Mouse (Mus musculus) hindbrain, postnatal 0 days (tissue): Measurements from ENCODE around the gene Mmp14. TPM values are rescaled to one million over a fixed set of nuclear protein-coding genes. Genes with fewer than 3 reads are reported as not detected.
A peak's percentile ranks its signal among the peaks of the same experiment; 100 is the strongest.

Experiments used
- ATAC-seq: fragments of 200-750 bp; cut with Nextera tagmentation; 2 replicates; pipeline ENCODE4 v1.8.0; 2017; ENCODE audit warnings: mild to moderate bottlenecking, moderate TSS enrichment, moderate library complexity
- DNase-seq: peaks from one replicate; pipeline ENCODE4 v3.0.0-alpha.2; 2015; ENCODE audit warnings: low spot score
- H3K27ac ChIP-seq: fragments of 300-500 bp; sonication (generic); 2 replicates; pipeline ENCODE4 v1.5.1; 2014; ENCODE audit warnings: mild to moderate bottlenecking
- H3K27me3 ChIP-seq: fragments of 300-500 bp; sonication (generic); 2 replicates; pipeline ENCODE4 v1.6.1; 2014; ENCODE audit warnings: low read length, mixed read lengths; ENCODE audit not compliant: insufficient read depth
- H3K36me3 ChIP-seq: fragments of 300-500 bp; sonication (generic); 2 replicates; pipeline ENCODE4 v1.6.1; 2014; ENCODE audit warnings: low read length, mixed read lengths; ENCODE audit not compliant: insufficient read depth
- H3K4me1 ChIP-seq: fragments of 300-500 bp; sonication (generic); 2 replicates; pipeline ENCODE4 v1.6.1; 2014; ENCODE audit warnings: antibody characterized with exemption, low read length, mixed read lengths; ENCODE audit not compliant: insufficient read depth
- H3K4me2 ChIP-seq: fragments of 300-500 bp; sonication (generic); 2 replicates; pipeline ENCODE4 v1.6.1; 2014; ENCODE audit warnings: low read depth, mild to moderate bottlenecking, low read length, moderate library complexity, mixed read lengths
- H3K4me3 ChIP-seq: fragments of 300-500 bp; sonication (generic); 2 replicates; pipeline ENCODE4 v1.5.1; 2014; ENCODE audit warnings: low read length
- H3K9ac ChIP-seq: fragments of 300-500 bp; sonication (generic); replicated peaks from 2 replicates; pipeline ENCODE4 v1.6.1; 2014; ENCODE audit warnings: mild to moderate bottlenecking, low read length, moderate library complexity, mixed read lengths
- H3K9me3 ChIP-seq: fragments of 300-500 bp; sonication (generic); 2 replicates; pipeline ENCODE4 v1.6.1; 2016; ENCODE audit warnings: low read length, mixed read lengths
- CTCF ChIP-seq: IDR thresholded peaks from 2 replicates; pipeline ENCODE4 v1.5.1; 2016; ENCODE audit warnings: antibody characterized with exemption, control low read depth, low read depth
- WGBS: fragments of 180-500 bp; shearing (Covaris S2); extraction: QIAGEN DNeasy Blood & Tissue Kit; methylation state at CpG from one replicate; pipeline ENCODE4 v1.1.7; 2014; 5-methylcytosine and 5-hydroxymethylcytosine counted together
- polyA plus RNA-seq: library from polyadenylated mRNA; unstranded; fragments of >200 nt; fragmentation: Nextera tagmentation; extraction: Ambion mirVana; gene quantifications from 2 replicates; pipeline ENCODE4 v1.2.1, GENCODE M21; 2015
- total RNA-seq: library from RNA; depleted of rRNA; stranded (reverse); fragments of >200 nt; gene quantifications from 2 replicates; pipeline ENCODE4 v1.2.3, GENCODE M21; 2014

Mmp14 gene
- total and polyA plus RNA-seq, 2 experiments from 2014 or later, result 47.2 to 53.3 TPM

DNA sequence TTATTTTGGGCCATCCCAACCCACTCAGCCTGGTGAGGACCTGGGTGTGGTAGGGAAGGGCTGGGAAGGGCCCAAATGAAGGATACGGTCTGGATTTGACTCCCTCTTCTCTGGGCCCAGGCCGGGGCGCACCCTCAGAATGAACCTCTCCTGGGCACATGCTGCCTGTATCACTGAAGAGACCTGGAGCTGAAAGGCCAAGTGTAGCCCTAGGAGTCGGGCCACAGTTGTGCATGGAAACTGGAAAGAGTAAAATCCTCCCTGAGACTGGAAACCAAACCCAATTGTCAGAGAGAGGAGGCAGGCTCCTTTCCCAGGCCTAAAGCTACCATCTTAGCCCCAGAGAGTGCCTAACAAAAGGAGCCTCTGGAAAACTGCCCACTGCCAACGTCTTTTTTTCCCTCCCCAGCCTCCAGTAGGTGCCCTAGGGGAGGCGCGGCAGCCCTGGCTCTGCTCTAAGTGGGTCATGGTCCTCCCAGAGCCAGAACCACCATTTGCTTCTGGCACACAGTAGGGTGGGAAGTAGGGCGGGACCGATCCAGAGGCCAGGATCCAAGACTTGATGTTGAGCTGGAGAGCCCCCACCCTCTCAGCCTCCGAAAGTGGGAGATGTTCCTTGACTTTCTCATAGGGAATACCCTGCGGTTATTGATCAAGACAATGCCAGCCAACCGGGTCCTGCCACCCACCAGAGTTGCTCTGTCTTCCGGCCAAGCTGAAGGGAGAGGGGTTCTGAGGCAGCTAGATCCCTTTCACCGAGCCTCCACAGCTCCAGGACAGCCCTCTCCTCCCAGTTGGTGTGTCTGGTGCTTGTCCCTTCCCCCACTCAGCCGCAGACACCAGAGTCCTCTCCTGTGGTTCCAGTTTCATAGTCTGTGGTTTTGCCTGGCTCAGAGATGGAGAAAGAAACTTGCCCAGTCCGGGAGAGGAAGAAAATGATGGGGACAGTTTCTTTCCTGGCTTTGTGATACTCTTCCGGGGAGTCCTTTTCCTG is 1.7 kb downstream of the Mmp14 start:
- Histone ChIP-seq H3K36me3 (peaks cover 7% of the 10 kb centered on the region; the same call in 1 of the 2 replicates), H3K9ac (peak overlapping the region; percentile 79), H3K9me3 (no peaks in the 10 kb centered on the region), H3K27ac (peak overlapping the region; percentile 92), H3K4me2 (peak overlapping the region; percentile 72), H3K4me3 (peak overlapping the region; percentile 60), H3K27me3 (no peaks in the 10 kb centered on the region), H3K4me1 (0 out of 2 replicates have a peak, but pooled peaks cover 6% of the 10 kb centered on the region)
- peak; percentile 71 for DNase-seq
- WGBS, result 31% methylated on average over 17 of the region's 17 CpGs
- no peak for TF ChIP-seq CTCF
- peak; percentile 75 for ATAC-seq

DNA sequence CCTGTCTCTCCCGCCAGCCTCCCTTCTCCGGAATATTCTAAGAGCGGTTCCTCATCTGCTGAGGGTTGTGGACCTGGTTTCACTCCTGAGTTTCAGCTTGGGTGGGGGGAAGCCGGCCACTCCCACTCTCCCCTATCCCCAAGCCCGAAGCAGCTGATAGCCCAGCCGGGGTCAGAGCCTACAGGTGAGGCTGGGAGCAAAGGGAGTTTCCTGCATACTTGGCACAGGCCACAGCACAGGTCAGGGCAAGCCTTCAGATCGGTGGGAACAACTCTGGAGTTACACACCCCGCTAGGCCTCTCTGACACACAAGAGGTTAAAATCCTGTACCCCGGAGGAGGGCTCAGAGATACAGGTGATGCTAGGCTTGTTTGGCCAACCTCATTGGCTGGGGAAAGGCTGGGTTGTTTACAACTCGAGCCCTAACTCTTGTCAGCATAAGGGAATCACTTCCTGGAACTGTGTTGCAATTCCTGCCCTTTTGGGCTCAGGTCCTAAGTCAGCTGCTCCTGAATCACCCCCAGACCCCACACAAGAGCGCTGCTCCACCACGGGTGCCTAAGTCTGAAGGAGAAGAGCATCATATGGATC is 2.6 kb downstream of the Mmp14 start:
- Histone ChIP-seq H3K4me2 (peak overlapping the region; percentile 72), H3K27me3 (no peaks in the 10 kb centered on the region), H3K4me3 (peak overlapping the region; percentile 60), H3K9ac (peak overlapping the region; percentile 79; the same call in 1 of the 2 replicates), H3K9me3 (no peaks in the 10 kb centered on the region), H3K27ac (peak overlapping the region; percentile 92; the same call in 1 of the 2 replicates), H3K4me1 (0 out of 2 replicates have a peak, but pooled peaks cover 6% of the 10 kb centered on the region), H3K36me3 (peaks cover 7% of the 10 kb centered on the region; the same call in 1 of the 2 replicates)
- DNase-seq (no peak), ATAC-seq (no peak)
- WGBS, result 67% methylated on average over 12 of the region's 12 CpGs
- no peak for TF ChIP-seq CTCF

GRCm38 (mm10) chr14:54435194-54435918 is 3.9 kb downstream of the Mmp14 start:
- Histone ChIP-seq H3K4me1 (0 out of 2 replicates have a peak, but pooled peaks cover 6% of the 10 kb centered on the region), H3K36me3 (no peaks in the 10 kb centered on the region; the same call in 1 of the 2 replicates), H3K4me3 (no peak overlapping the region), H3K27ac (no peak overlapping the region), H3K27me3 (no peaks in the 10 kb centered on the region), H3K4me2 (no peak overlapping the region), H3K9ac (no peak overlapping the region), H3K9me3 (no peaks in the 10 kb centered on the region)
- no peak for TF ChIP-seq CTCF
- DNase-seq, result no peak
- 85% methylated on average over 11 of the region's 11 CpGs for WGBS
- no peak for ATAC-seq

DNA sequence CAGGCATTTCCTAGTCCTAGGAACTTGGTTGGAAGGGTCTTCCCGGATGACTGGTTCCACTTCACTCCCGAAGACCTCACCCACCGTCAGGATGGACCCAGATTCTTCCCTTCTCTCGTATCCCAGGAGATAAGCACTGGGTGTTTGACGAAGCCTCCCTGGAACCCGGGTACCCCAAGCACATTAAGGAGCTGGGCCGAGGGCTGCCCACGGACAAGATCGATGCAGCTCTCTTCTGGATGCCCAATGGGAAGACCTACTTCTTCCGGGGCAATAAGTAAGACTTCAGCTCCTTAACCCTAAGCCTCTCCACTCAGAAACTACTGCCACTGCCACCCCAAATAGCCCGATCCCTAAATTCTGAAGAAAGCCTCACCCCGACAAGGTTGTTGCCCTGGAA is 7.7 kb downstream of the Mmp14 start:
- Histone ChIP-seq H3K27me3 (no peaks in the 10 kb centered on the region), H3K36me3 (no peaks in the 10 kb centered on the region; the same call in 1 of the 2 replicates), H3K4me1 (no peaks in the 10 kb centered on the region), H3K9ac (no peak overlapping the region), H3K4me2 (no peak overlapping the region), H3K27ac (no peak overlapping the region), H3K4me3 (no peak overlapping the region), H3K9me3 (no peaks in the 10 kb centered on the region)
- WGBS, result 79% methylated on average over 12 of the region's 12 CpGs
- ATAC-seq (no peak), DNase-seq (no peak)
- no peak for TF ChIP-seq CTCF

DNA sequence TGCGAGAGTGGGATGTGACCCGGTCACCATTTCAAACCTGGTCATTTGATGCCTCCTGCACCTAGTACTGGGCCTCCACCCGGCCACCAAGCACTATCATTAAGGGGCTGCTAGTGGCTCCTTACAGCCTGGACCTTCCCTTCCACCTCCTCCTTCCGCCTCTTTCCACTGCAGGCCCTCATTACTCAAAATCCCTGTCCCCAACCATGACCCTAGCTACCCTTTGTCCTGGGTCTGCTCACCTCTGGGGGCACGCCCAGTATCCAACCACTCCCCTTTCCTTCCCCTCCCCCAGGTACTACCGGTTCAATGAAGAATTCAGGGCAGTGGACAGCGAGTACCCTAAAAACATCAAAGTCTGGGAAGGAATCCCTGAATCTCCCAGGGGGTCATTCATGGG is 8.2 kb downstream of the Mmp14 start:
- Histone ChIP-seq H3K27ac (no peak overlapping the region), H3K9ac (no peak overlapping the region), H3K4me3 (no peak overlapping the region), H3K9me3 (no peaks in the 10 kb centered on the region), H3K4me2 (no peak overlapping the region), H3K27me3 (no peaks in the 10 kb centered on the region), H3K4me1 (no peaks in the 10 kb centered on the region), H3K36me3 (no peaks in the 10 kb centered on the region; the same call in 1 of the 2 replicates)
- TF ChIP-seq CTCF, result no peak
- ATAC-seq, result no peak
- DNase-seq, result no peak
- WGBS, result 63% methylated on average over 7 of the region's 7 CpGs

DNA sequence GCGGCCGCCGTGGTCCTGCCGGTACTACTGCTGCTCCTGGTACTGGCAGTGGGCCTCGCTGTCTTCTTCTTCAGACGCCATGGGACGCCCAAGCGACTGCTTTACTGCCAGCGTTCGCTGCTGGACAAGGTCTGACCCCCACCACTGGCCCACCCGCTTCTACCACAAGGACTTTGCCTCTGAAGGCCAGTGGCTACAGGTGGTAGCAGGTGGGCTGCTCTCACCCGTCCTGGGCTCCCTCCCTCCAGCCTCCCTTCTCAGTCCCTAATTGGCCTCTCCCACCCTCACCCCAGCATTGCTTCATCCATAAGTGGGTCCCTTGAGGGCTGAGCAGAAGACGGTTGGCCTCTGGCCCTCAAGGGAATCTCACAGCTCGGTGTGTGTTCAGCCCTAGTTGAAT is 9.1 kb downstream of the Mmp14 start:
- Histone ChIP-seq H3K4me3 (no peak overlapping the region), H3K4me1 (no peaks in the 10 kb centered on the region), H3K36me3 (no peaks in the 10 kb centered on the region; the same call in 1 of the 2 replicates), H3K9ac (no peak overlapping the region), H3K4me2 (no peak overlapping the region), H3K9me3 (no peaks in the 10 kb centered on the region), H3K27ac (no peak overlapping the region), H3K27me3 (no peaks in the 10 kb centered on the region)
- TF ChIP-seq CTCF, result no peak
- 92% methylated on average over 12 of the region's 14 CpGs for WGBS
- no peak for DNase-seq
- ATAC-seq, result no peak
